Mouse (Mus musculus): ENCODE data around the gene Tango2. TPM values are rescaled to one million over a fixed set of nuclear protein-coding genes. Genes with fewer than 3 reads are reported as not detected.

Tango2 gene
- 32.3 and 72.1 TPM in 2 replicates for polyA plus RNA-seq (2012; rRNA removed; ENCODE audit: low replicate concordance)

GRCm38 (mm10) chr16:18347931-18348600 is at the start of gene Tango2, which contains the start of gene Arvcf:
TSS of gene Tango2 (minus strand) at chr16:18348103.
TSS of gene Arvcf (plus strand) at chr16:18348182.

GRCm38 (mm10) chr16:18289067-18289588 is 58.8 kb downstream of the Tango2 start, which contains the start of gene Dgcr8:
TSS of gene Dgcr8 (minus strand) at chr16:18289246.

GRCm38 (mm10) chr16:18258221-18258620 is 89.7 kb downstream of the Tango2 start, which contains the start of gene Gm49776:
TSS of gene Gm49776 (minus strand) at chr16:18258321.

Other genes starting within 250 kb of the Tango2 start
- gene Rtn4r, start 220.5 kb downstream of the Tango2 start, polyA plus RNA-seq (2012; rRNA removed; ENCODE audit: low replicate concordance): 11.3 and 34.8 TPM in 2 replicates
- gene Ccdc188, start 130.2 kb downstream of the Tango2 start, polyA plus RNA-seq (2012; rRNA removed; ENCODE audit: low replicate concordance): not detected in 2 replicates
- gene Zdhhc8, start 113.0 kb downstream of the Tango2 start, polyA plus RNA-seq (2012; rRNA removed; ENCODE audit: low replicate concordance): 22.7 and 36.2 TPM in 2 replicates
- gene Trmt2a, start 99.4 kb downstream of the Tango2 start, polyA plus RNA-seq (2012; rRNA removed; ENCODE audit: low replicate concordance): 26.9 and 28.8 TPM in 2 replicates
- gene Ranbp1, start 99.4 kb downstream of the Tango2 start, polyA plus RNA-seq (2012; rRNA removed; ENCODE audit: low replicate concordance): 45.7 and 96.7 TPM in 2 replicates
- not detected in 2 replicates for gene Gm49776, start 89.8 kb downstream of the Tango2 start, polyA plus RNA-seq (2012; rRNA removed; ENCODE audit: low replicate concordance)
- 7.2 and 10.0 TPM in 2 replicates for gene Dgcr8, start 58.9 kb downstream of the Tango2 start, polyA plus RNA-seq (2012; rRNA removed; ENCODE audit: low replicate concordance)
- 10.5 and 11.1 TPM in 2 replicates for gene Arvcf, start 79 bp upstream of the Tango2 start, polyA plus RNA-seq (2012; rRNA removed; ENCODE audit: low replicate concordance)
- gene Txnrd2, start 78.3 kb upstream of the Tango2 start, polyA plus RNA-seq (2012; rRNA removed; ENCODE audit: low replicate concordance): 16.3 and 21.9 TPM in 2 replicates
- 166 and 239 TPM in 2 replicates for gene Comt, start 78.7 kb upstream of the Tango2 start, polyA plus RNA-seq (2012; rRNA removed; ENCODE audit: low replicate concordance)
- 11.7 and 15.7 TPM in 2 replicates for gene Gnb1l, start 150.6 kb upstream of the Tango2 start, polyA plus RNA-seq (2012; rRNA removed; ENCODE audit: low replicate concordance)
- gene Rtl10, start 150.8 kb upstream of the Tango2 start, polyA plus RNA-seq (2012; rRNA removed; ENCODE audit: low replicate concordance): 4.1 and 6.5 TPM in 2 replicates
- 6.8 and 14.9 TPM in 2 replicates for gene Tbx1, start 242.6 kb upstream of the Tango2 start, polyA plus RNA-seq (2012; rRNA removed; ENCODE audit: low replicate concordance)

Data from duodenum, adult 2 months (tissue).